Mouse (Mus musculus) spleen, adult 10 weeks (tissue): Measurements from ENCODE around the gene Abcb6. TPM values are rescaled to one million over a fixed set of nuclear protein-coding genes. Genes with fewer than 3 reads are reported as not detected.

Source experiments
- polyA plus RNA-seq: library from polyadenylated mRNA; stranded (reverse); fragments of 350-450 nt; fragmentation: Illumina TruSeq; extraction: RNeasy Lipid Tissue Mini Kit (QIAGEN cat#74804); gene quantifications from one replicate; pipeline ENCODE4 v1.2.3, GENCODE M21; 2015; ENCODE audit warnings: low replicate concordance; ENCODE audit not compliant: insufficient read depth

Gene Abcb6
- polyA plus RNA-seq = 7.9 TPM

DNA sequence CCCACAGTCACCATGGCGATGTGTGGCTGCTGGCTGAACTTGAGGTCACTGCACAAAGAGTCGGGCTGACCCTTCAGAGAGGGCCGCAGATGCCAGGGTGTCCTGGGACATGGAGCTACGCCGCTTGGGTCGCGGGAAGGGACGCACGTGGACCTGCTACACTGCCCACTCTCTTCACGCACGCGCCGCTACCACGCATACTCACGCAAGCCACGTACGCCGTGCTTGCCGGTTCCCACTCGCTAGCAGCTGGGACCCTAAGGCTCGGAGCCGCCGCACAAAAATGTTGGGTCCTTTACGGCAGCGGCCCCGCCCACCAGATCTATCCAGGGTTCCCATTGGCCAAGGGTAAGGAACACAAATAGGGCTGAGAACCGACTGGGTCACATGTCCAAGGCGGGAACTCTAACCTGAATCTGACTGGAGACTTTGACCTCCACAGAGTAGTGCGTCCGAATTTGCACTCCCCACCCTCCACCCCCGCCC is at the start of gene Abcb6:
Abcb6 (minus strand) TSS at position 288 of the 486 bp plus-strand sequence.

DNA sequence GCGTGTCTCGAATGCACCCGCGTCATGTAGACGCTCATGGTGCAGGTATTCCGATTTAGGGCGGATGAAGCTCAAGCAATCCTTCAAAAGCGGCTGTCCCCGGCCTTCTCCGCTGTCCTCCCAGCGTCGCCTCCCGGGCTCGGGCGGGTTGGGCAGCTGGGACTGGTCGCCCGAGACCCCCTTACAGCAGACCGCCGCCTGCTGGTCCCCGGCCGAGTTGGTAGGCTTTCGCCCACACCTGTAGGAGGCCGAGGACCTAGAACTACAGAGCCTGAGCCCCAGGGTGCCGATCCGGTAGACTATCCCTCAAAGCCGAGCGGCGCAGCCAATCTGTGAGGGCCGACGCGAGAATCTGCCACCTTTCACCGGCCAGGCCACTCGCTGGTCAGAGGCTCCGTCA is 39.3 kb upstream of the Abcb6 start, which contains the start of gene Tuba4a:
Tuba4a (minus strand) TSS at position 335 of the 400 bp plus-strand sequence.

DNA sequence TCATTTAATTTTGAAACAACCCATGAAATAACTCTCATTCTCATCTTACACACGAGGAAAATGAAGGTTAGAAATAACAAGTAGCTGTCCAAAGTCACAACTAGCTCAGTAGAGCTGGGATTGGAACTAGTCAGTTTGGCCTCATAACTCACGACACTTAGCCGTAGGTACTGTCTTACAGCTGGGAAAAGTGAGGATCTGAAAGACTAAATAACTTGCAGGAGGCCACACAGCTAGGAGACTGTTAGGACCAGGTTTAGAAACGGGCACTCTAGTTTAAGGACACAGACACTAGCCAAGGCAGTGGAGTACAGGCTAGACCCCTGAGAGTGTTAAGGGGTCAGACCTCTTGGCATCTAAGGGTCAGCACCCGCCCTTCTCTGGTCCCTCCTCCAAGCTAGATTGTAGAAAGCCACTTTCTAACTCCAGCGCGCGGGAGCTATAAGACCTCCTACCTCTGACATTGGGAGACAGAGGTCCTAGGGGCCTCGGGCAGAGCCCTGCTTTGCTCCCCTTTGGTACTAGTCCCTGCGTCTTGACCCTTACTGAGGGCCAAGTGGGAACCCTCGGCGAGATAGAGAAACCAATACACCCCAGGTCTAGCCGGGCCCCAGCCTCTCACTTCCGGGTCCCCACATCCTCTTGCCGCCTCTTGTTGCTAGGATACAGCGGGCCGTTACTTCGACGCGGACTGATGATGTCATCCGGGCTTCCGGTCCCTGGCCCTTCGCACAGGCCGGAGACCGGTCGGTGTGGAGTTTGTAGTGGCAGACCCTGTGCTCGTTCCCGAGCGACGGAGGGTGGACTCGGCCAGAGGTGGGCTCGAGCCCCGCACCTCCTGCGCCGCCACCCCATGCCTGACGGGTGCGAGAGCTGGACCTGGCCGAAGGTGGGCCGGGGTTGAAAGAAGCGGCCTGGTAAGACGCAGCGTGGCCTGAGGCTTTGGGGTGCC is 30.2 kb upstream of the Abcb6 start, which contains the start of the genes Glb1l and Stk16:
Glb1l (minus strand) TSS at position 678 of the 952 bp plus-strand sequence.
Stk16 (plus strand) TSS at position 703 of the 952 bp plus-strand sequence.

DNA sequence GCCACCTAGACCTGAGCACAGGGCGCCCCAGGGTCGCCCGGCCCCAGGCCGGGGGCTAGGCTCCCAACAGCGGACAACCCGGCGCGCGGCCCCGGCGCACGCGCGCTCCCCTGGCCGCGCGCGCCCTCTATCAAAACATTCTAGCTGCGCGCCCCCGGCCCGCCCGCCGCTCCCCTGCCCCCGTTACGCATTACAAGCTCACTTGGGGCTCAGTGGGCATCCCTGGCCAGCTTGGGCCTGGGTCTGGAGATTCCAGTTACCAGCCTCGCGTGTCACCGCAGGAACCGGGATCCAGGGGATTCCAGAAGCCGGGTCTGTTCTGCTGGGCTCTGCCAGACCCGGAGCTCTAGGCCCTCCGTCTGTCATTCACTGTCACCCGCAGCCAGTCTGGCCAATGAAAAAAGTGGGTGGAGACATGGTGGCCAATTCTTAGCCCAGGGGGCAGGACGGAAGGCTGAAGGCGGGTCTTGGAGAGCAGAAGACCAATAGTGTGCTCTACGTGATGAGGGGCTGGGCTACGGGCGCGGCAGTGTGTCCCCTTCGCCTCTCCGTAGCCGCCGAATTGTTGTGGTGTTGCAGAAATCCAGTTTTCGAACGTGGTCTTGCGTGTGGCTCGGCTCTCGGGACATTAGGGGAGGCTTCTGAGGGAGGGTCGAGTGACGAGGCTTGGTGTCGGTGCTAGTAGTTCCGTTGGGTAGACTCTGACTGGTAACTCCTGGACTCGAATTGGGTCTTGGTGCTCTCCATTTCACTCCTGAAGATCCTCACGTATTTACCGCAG is 11.6 kb upstream of the Abcb6 start, which contains the start of the genes Ankzf1 and Atg9a:
Ankzf1 (plus strand) TSS at position 530 of the 781 bp plus-strand sequence.
Atg9a (minus strand) TSS at position 575 of the 781 bp plus-strand sequence.

DNA sequence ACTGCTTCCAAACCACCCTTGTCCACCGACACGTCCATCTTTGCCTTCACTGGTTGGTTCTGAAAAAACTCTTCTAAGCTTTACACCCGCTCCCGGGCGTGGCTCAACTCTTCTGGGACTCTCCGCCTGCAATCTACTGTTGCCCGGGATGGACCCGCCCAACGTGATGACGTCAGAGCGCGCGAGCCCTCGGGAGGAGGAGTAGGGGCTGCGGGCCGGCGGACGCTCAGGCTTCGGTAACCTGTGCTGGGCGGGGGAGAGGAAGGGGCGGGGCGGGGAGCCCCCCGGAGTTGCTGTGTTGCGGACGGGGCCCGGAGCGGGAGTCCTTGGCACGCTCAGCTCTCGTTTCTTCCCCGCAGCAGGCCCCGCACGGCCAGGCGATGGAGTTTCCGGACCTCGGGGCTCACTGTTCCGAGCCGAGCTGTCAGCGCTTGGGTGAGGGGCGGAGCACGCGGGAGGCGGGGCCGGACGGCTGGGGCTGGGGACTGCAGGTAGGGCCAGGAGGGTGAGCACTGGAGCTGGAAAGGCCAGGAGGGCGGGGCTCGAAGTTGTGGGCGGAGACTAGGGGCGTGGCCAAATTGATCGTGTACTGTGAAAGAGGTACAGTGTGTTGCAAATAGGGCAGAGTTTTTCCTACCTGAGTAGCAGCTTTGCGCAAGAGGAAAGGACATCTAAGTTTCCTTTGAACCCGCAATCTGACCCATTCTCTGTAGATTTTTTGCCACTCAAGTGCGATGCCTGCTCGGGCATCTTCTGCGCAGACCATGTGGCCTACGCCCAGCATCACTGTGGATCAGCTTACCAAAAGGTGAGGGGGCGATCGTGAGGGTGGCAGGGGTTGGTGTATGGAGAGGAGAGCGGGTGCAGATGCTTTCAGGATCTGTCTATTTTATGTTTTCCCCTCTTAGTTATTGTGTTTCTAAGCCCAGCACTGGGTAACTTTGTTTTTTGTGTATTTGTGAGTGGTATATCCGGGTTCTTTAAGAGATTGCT is 11.4 kb downstream of the Abcb6 start, which contains the start of gene Zfand2b:
Zfand2b (plus strand) TSS at position 175 of the 993 bp plus-strand sequence.

DNA sequence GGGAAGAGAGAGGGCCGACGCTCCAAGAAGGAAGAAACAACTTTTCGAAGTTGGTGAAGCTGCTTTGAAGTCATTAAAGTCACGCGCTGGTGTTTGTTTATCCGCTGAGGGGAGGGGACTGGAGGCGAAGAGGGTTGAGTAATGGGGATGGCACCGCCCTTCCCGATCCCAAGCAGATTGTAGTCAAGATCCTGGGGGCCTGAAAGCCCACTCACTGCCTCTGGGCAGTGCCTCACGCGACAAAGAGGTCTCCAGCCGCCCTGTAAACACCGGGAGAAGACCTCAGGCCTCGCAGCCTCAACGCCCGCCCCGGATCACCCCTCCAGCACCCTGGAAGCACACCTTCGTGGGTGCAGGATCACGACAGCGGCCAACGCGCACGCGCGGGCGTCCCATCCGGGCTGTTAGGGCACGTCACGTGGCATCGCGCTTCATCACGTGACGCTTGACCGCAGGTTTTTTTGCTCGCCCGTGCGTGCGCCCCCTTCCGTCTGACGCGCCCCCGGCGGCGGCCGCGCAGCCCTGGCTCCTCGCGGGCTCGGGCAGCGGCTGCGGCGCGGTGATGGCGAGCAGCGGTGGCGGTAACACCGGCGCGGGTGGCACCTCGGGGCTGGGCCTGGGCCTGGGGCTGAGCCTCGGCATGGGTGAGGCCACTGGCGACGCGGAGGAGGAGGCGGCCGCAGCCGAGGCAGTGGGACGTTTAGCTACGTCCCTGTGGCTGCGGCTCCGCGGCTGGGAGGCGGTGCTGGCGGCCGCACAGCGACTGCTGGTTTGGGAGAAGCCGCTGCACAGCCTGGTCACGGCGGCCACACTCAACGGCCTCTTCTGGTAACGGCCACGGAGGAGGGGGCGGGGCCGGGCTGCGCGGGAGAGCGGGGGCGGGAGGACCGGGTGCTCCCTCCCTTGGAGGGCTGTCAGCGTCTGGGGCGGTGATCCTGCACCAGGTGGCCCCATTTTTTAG is 37.6 kb downstream of the Abcb6 start, which contains the start of the genes Cnppd1 and Retreg2:
Cnppd1 (minus strand) TSS at position 411 of the 961 bp plus-strand sequence.
Retreg2 (plus strand) TSS at position 478 of the 961 bp plus-strand sequence.

DNA sequence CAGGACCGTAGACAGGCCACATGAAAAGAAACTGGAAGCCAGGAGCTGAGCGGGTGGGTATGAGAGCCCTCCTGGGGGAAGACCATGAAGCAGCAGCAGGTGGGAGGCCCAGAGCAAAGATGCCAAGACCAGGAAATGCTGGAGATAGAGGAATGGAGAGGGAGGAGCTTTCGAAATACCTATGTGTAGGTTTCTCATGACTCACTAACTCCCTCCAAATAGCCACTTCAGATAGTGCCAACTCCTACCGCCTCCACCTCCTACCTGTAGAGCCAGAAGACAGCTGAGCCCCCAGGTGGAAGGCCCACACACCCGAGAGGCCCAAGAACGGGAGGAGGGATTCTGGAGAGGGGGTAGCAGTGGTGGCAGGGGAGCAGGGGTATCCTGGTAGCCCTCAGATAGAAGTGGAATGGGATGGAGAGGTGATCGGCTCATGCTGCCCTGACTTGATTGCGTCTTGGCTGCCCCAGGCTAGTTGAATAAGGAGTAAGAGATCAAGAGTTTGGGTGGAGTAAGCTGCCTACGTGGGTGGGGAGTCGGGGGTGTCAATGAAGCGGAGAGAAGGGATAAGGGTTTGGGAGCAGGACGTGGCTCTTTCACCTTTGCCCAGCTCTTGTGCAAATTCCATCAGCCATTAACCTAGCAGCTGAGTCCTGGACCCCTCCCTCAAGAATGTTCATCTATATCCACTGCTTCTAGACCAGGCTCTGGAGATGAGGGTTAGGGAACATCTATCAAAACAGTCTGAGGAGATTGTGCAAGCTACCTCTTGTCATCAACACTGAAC is 46.6 kb downstream of the Abcb6 start, which contains the start of gene Slc23a3:
Slc23a3 (minus strand) TSS at position 470 of the 787 bp plus-strand sequence.

DNA sequence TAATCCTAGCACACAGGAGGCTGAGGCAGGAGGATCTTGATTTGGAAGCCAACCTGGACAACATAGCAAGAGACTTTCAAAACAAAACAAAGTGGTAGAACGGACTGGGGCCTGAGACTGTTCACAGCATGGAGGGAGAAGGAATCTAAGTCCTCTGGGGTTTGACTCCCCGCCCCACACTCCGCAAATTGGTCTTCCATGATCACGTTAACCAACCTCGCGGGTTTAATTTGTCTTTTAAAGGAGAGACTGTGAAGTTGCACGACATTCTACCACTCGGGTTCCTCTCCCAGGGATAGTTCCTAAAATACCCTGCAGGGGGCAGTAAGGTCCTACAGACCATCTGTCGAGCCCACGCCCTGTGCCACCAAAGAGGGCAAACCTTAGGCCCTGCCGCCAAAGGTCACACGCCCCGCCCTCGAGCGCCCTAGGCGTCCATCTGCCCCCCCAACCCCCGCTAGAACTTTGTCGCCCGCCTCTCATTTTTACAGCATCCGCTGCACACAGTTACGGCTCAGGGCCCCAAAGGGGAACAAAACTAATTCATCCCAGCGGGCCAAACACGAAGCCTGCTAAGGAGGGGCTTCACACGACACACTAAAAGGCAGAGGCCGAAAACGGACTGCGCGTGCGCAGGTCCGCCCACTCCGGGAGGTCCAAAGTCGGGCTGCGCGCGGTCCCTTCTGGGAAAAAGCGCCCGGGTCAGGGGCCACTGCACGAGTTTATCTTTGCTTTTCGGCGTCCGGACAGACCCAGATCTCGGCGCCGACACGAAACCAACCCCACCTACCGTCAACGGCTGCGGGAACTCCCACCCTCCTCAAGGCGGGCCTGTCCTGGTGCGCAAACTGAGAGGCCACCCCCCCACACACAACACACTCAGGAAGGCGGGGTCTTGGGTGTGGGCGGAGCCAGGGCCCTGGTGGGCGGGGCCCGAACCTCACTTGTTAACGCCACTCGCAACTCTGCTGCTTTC is 55.6 kb downstream of the Abcb6 start, which contains the start of gene Nhej1:
Nhej1 (minus strand) TSS at position 855 of the 976 bp plus-strand sequence.

Other genes starting within 250 kb of the Abcb6 start
- not detected for gene Cfap65, start 244.8 kb downstream of the Abcb6 start, polyA plus RNA-seq
- not detected for gene Ihh, start 228.7 kb downstream of the Abcb6 start, polyA plus RNA-seq
- 5.4 TPM for gene Nhej1, start 55.2 kb downstream of the Abcb6 start, polyA plus RNA-seq
- gene Slc23a3, start 46.5 kb downstream of the Abcb6 start, polyA plus RNA-seq = 0.33 TPM
- 63.6 TPM for gene Cnppd1, start 37.7 kb downstream of the Abcb6 start, polyA plus RNA-seq
- gene Retreg2, start 37.6 kb downstream of the Abcb6 start, polyA plus RNA-seq = 43.0 TPM
- gene Zfand2b, start 11.7 kb downstream of the Abcb6 start, polyA plus RNA-seq = 16.0 TPM
- 38.1 TPM for gene Ankzf1, start 11.8 kb upstream of the Abcb6 start, polyA plus RNA-seq
- 12.6 TPM for gene Atg9a, start 11.8 kb upstream of the Abcb6 start, polyA plus RNA-seq
- gene Glb1l, start 30.4 kb upstream of the Abcb6 start, polyA plus RNA-seq = 25.5 TPM
- gene Stk16, start 30.4 kb upstream of the Abcb6 start, polyA plus RNA-seq = 82.7 TPM
- gene Tuba4a, start 39.5 kb upstream of the Abcb6 start, polyA plus RNA-seq = 76.6 TPM
- not detected for gene A630095N17Rik, start 51.7 kb upstream of the Abcb6 start, polyA plus RNA-seq
- 31.4 TPM for gene Dnajb2, start 56.0 kb upstream of the Abcb6 start, polyA plus RNA-seq
- gene Ptprn, start 84.1 kb upstream of the Abcb6 start, polyA plus RNA-seq = not detected
- not detected for gene Resp18, start 98.0 kb upstream of the Abcb6 start, polyA plus RNA-seq
- 14.7 TPM for gene Dnpep, start 137.6 kb upstream of the Abcb6 start, polyA plus RNA-seq
- 23.7 TPM for gene Des, start 179.9 kb upstream of the Abcb6 start, polyA plus RNA-seq
- gene Speg, start 194.9 kb upstream of the Abcb6 start, polyA plus RNA-seq = 4.5 TPM